Mouse (Mus musculus) midbrain, embryonic 14.5 days (tissue): Measurements from ENCODE around the gene Selp. TPM values are rescaled to one million over a fixed set of nuclear protein-coding genes. Genes with fewer than 3 reads are reported as not detected.

Source experiments
- ATAC-seq: fragments of 200-750 bp; cut with Nextera tagmentation; 2 replicates; pipeline ENCODE4 v1.8.0; 2017; ENCODE audit warnings: moderate number of reproducible peaks, moderate library complexity; ENCODE audit not compliant: low FRiP score, low TSS enrichment
- DNase-seq: peaks from one replicate; pipeline ENCODE4 v3.0.0-alpha.2; 2015
- H3K27ac ChIP-seq: fragments of 300-500 bp; sonication (generic); replicated peaks from 2 replicates; pipeline ENCODE4 v1.5.1; 2014; ENCODE audit warnings: mild to moderate bottlenecking, low read depth, low read length, moderate library complexity
- H3K27me3 ChIP-seq: fragments of 300-500 bp; sonication (generic); 2 replicates; pipeline ENCODE4 v1.6.1; 2014; ENCODE audit warnings: low read length, control low read depth, mixed read lengths; ENCODE audit not compliant: control insufficient read depth, insufficient read depth
- H3K36me3 ChIP-seq: fragments of 300-500 bp; sonication (generic); 2 replicates; pipeline ENCODE4 v1.6.1; 2014; ENCODE audit warnings: low read length, control low read depth; ENCODE audit not compliant: control insufficient read depth, insufficient read depth
- H3K4me1 ChIP-seq: fragments of 300-500 bp; sonication (generic); 2 replicates; pipeline ENCODE4 v1.6.1; 2014; ENCODE audit warnings: mild to moderate bottlenecking, antibody characterized with exemption, low read length, control low read depth; ENCODE audit not compliant: control insufficient read depth, insufficient read depth
- H3K4me2 ChIP-seq: fragments of 300-500 bp; sonication (generic); 2 replicates; pipeline ENCODE4 v1.6.1; 2014; ENCODE audit warnings: mild to moderate bottlenecking, low read length, moderate library complexity
- H3K4me3 ChIP-seq: fragments of 300-500 bp; sonication (generic); replicated peaks from 2 replicates; pipeline ENCODE4 v1.5.1; 2014; ENCODE audit warnings: low read depth, low read length
- H3K9ac ChIP-seq: fragments of 300-500 bp; sonication (generic); replicated peaks from 2 replicates; pipeline ENCODE4 v1.6.1; 2014; ENCODE audit warnings: mild to moderate bottlenecking, low read length, moderate library complexity
- H3K9me3 ChIP-seq: fragments of 300-500 bp; sonication (generic); 2 replicates; pipeline ENCODE4 v1.6.1; 2016; ENCODE audit warnings: low read length, control low read depth, mixed read lengths; ENCODE audit not compliant: control insufficient read depth
- WGBS: fragments of 180-500 bp; shearing (Covaris S2); extraction: QIAGEN DNeasy Blood & Tissue Kit; methylation state at CpG from one replicate; pipeline ENCODE4 v1.1.7; 2014; 5-methylcytosine and 5-hydroxymethylcytosine counted together
- polyA plus RNA-seq: library from polyadenylated mRNA; unstranded; fragments of >200 nt; fragmentation: Nextera tagmentation; extraction: Ambion mirVana; gene quantifications from 2 replicates; pipeline ENCODE4 v1.2.1, GENCODE M21; 2014

The Selp gene
- polyA plus RNA-seq = not detected in 2 replicates

DNA sequence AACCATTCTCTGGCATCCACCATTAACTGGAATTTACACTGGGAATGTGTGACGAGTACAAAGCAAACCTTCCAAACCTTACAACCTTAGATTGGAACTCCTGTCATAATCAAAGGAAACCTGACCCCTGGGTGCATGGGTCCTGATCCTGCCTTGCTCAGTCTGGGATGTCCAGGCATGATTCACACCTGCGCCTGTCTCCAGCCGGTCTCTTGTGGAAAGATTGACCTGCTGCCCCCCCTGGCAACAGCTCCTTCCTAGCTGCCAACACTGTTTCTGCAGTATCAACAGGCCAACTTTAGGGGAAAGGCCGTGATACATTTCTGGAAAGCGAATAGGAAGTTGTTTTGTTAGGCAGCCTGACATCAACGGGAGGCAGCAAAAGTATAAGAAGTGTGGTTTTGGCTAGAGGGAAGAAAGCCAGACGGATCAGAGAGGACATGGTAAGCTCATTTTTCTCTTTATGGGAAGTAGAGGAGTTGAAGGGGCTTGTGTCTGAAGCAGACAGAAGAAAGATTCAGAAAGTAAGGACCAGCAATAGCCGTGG, at the start of gene Selp:
Gene Selp (plus strand): TSS at position 318 of the 547 bp plus-strand sequence.
- no peaks in the 10 kb centered on the region for H3K36me3 ChIP-seq
- H3K9ac ChIP-seq = no peak within 1 kb of the TSS
- H3K9me3 ChIP-seq = no peaks in the 10 kb centered on the region
- no peaks in the 10 kb centered on the region for H3K27me3 ChIP-seq
- H3K4me2 ChIP-seq = no peak within 1 kb of the TSS
- DNase-seq (no peak), ATAC-seq (no peak)
- no peak within 1 kb of the TSS for H3K4me3 ChIP-seq
- H3K4me1 ChIP-seq = no peaks in the 10 kb centered on the region
- WGBS = 85% methylated on average over 8 of the region's 8 CpGs
- no peak within 1 kb of the TSS for H3K27ac ChIP-seq

DNA sequence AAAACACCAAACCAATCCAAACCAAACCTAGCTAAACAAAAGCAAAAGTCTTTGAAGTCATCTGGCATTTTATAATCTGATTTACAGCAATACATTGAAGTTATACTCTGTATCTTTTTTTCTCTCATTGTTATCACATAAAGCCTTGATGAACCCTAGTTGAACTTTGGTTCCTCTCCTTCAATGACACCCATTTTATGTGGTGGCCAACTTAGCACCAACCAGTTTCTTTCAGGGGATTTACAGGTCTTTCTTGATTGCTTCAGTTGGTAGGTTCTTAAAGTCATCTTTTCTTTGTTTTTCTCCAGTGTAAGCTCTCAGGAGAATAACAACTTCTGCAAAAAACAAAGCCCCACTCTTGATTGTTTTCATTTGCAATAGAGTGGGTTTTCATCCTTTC, 45.8 kb upstream of the Selp start:
- no peak overlapping the region for H3K4me3 ChIP-seq
- DNase-seq = no peak
- H3K36me3 ChIP-seq = no peaks in the 10 kb centered on the region
- H3K4me1 ChIP-seq = no peaks in the 10 kb centered on the region
- no peak overlapping the region for H3K4me2 ChIP-seq
- no peak for ATAC-seq
- no peaks in the 10 kb centered on the region for H3K9me3 ChIP-seq
- H3K27me3 ChIP-seq = no peaks in the 10 kb centered on the region
- no peak overlapping the region for H3K9ac ChIP-seq
- no peak overlapping the region for H3K27ac ChIP-seq

DNA sequence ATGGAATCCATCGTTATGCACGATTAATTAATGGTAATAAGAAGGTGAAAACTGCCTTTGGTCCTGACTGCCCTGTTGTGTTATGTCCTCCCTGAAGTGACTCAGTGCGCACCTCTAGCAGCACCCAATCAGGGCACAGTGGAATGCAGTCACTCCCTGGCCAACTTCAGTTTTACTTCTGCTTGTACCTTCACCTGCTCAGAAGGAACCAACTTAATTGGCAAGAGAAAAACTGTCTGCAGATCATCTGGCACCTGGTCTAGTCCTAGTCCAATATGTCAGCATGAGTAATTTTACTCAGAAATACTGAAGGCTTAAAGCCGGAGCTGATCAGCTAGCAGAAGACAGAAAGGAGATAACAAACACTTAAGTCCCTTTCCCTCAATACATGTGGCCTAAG, 44.6 kb upstream of the Selp start:
- Histone ChIP-seq H3K4me1 (no peaks in the 10 kb centered on the region), H3K4me3 (no peak overlapping the region), H3K36me3 (no peaks in the 10 kb centered on the region), H3K27ac (no peak overlapping the region), H3K9me3 (no peaks in the 10 kb centered on the region), H3K4me2 (no peak overlapping the region), H3K9ac (no peak overlapping the region), H3K27me3 (no peaks in the 10 kb centered on the region)
- DNase-seq (no peak), ATAC-seq (no peak)
- WGBS = 95% methylated on average over 4 of the region's 4 CpGs

DNA sequence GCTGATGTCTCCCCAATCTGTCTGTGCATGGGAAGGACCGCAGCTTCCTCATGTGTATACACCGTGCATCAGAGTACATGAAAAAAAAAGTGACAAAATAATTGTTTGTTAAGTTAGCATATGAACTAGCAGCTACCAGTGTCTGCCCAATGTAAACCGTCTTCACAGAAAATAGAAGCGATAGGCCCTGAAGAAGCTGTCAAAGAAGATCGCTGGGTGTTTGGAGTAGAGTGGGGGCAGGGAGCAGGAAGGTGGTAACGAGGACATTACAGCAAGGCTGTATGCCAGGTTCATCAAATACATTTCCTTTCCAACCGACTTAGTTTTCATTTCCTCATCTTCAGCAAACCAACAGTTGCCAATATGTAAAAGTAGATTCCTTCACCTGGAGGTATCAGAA, 44.0 kb upstream of the Selp start:
- no peaks in the 10 kb centered on the region for H3K9me3 ChIP-seq
- no peak overlapping the region for H3K27ac ChIP-seq
- H3K4me1 ChIP-seq = no peaks in the 10 kb centered on the region
- H3K4me2 ChIP-seq = no peak overlapping the region
- H3K36me3 ChIP-seq = no peaks in the 10 kb centered on the region
- ATAC-seq = no peak
- no peak overlapping the region for H3K4me3 ChIP-seq
- no peak overlapping the region for H3K9ac ChIP-seq
- 91% methylated on average over 7 of the region's 7 CpGs for WGBS
- H3K27me3 ChIP-seq = no peaks in the 10 kb centered on the region
- no peak for DNase-seq

DNA sequence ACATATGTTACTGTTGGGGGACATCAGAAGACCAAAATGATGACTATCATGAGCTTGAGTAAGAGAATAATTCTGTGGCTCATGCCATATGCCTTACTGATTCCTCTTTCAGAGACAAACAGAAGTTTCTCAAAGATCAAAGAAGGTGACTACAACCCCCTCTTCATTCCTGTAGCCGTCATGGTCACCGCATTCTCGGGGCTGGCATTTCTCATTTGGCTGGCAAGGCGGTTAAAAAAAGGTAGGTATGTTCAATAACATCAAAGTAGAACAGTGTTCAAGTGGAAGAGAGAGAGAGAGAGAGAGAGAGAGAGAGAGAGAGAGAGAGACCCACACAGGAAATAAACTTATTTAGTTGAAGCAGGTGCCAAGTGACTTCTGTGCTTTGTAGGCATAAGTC, 43.1 kb upstream of the Selp start:
- no peaks in the 10 kb centered on the region for H3K27me3 ChIP-seq
- H3K9ac ChIP-seq = no peak overlapping the region
- no peak overlapping the region for H3K4me3 ChIP-seq
- no peaks in the 10 kb centered on the region for H3K9me3 ChIP-seq
- 92% methylated on average over 4 of the region's 4 CpGs for WGBS
- H3K4me1 ChIP-seq = no peaks in the 10 kb centered on the region
- H3K4me2 ChIP-seq = no peak overlapping the region
- no peaks in the 10 kb centered on the region for H3K36me3 ChIP-seq
- no peak overlapping the region for H3K27ac ChIP-seq
- no peak for ATAC-seq
- DNase-seq = no peak

DNA sequence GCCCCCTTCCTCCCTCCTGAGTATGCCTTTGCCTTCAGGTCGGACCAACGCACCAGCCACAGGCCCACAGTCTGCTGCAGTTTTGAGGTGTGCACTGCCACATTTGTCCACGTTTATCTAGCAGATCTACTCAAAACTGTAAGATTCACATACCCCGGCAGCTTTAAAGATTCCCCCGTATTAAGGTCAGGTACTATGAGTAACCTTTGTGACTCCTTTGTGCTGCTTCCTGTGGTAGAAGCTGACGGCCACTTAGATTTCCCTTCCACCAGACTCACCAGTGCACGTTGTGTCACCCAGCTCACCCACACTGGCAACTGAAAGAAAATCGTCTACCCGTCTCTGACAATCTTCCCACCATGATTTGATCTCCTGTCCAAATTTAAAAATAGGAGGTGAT, 42.0 kb upstream of the Selp start:
- Histone ChIP-seq H3K9ac (no peak overlapping the region), H3K4me3 (no peak overlapping the region), H3K9me3 (no peaks in the 10 kb centered on the region), H3K4me1 (no peaks in the 10 kb centered on the region), H3K27ac (no peak overlapping the region), H3K36me3 (no peaks in the 10 kb centered on the region), H3K27me3 (no peaks in the 10 kb centered on the region), H3K4me2 (no peak overlapping the region)
- WGBS = 89% methylated on average over 9 of the region's 9 CpGs
- DNase-seq (no peak), ATAC-seq (no peak)

DNA sequence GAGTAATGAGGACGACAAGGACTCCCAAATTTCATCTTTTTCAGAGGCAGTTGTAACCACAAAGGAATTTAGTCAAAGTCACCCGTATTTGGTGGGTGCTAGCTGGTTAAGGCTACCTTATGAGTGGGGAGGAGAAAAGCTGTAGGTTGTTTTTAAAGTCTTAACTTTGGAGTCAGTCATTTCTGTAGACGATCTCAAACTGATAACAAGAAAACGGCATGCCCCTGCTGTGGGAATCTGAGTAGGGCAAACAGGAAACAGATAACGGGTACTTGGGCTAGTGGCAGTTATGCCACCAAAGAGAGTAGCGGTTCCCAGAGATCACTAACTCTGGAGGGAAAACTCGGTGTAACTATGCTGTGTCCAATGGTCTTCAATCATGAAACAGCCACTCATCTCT, 41.3 kb upstream of the Selp start:
- H3K4me1 ChIP-seq = no peaks in the 10 kb centered on the region
- H3K27me3 ChIP-seq = no peaks in the 10 kb centered on the region
- no peak for ATAC-seq
- H3K27ac ChIP-seq = no peak overlapping the region
- no peak overlapping the region for H3K9ac ChIP-seq
- H3K4me3 ChIP-seq = no peak overlapping the region
- WGBS = 91% methylated on average over 7 of the region's 7 CpGs
- no peak for DNase-seq
- no peaks in the 10 kb centered on the region for H3K9me3 ChIP-seq
- no peak overlapping the region for H3K4me2 ChIP-seq
- H3K36me3 ChIP-seq = no peaks in the 10 kb centered on the region

DNA sequence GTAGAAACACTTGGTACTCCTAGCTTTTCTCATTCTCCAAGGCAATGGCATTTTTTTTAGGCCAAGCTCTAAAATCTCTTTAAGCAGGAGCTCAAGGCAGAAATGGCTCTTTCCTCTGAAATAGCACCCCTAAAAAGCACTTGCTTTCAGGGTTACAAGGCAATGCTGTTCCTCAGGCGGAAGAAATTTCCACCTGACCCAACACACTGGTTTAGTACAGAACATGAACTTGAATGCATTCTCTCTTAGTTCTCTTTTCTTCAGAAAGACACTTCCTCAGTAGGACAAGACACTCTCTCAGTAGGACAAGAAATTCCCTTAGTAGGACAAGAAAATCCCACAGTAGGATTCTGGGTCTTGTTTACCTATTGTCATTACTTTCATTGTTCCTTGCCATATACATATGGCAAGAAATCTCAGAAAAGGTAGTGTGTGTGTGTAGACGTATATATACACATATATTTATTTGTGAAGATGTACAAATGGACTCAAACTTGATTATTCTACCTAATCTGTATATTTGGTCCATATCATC, 40.4 kb upstream of the Selp start:
- WGBS = 85% methylated on average over 2 of the region's 2 CpGs
- no peak overlapping the region for H3K4me3 ChIP-seq
- H3K27ac ChIP-seq = no peak overlapping the region
- H3K27me3 ChIP-seq = no peaks in the 10 kb centered on the region
- no peaks in the 10 kb centered on the region for H3K36me3 ChIP-seq
- no peaks in the 10 kb centered on the region for H3K4me1 ChIP-seq
- DNase-seq (no peak), ATAC-seq (no peak)
- no peak overlapping the region for H3K9ac ChIP-seq
- no peak overlapping the region for H3K4me2 ChIP-seq
- H3K9me3 ChIP-seq = no peaks in the 10 kb centered on the region

DNA sequence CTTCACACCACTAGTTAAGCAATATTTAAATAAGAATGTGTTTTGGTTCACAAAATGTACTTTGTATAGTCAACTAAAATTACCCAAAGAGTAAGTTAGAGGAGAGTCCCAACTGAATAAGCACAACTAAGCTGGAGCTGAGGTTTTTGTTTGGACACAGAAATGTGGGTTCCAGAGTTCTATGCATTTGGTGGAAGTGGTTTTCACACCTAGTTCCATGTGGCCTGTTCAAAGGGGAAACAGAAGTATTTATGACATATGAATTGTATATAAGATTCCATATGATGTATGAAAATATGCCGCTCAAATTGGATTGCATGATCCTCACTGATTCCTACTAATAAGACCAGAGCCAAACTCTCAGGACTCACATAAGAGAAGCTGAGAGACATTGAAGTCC, 39.6 kb upstream of the Selp start:
- Histone ChIP-seq H3K4me2 (no peak overlapping the region), H3K36me3 (no peaks in the 10 kb centered on the region), H3K27me3 (no peaks in the 10 kb centered on the region), H3K4me1 (no peaks in the 10 kb centered on the region), H3K9ac (no peak overlapping the region), H3K4me3 (no peak overlapping the region), H3K27ac (no peak overlapping the region), H3K9me3 (no peaks in the 10 kb centered on the region)
- ATAC-seq = no peak
- no peak for DNase-seq
- WGBS = 98% methylated on average over 1 of the region's 1 CpGs
